Mouse (Mus musculus): ENCODE measurements around the gene Nr5a2. TPM values are rescaled to one million over a fixed set of nuclear protein-coding genes. Genes with fewer than 3 reads are reported as not detected.

The Nr5a2 gene
- total RNA-seq, 2 experiments from 2014 or later = not detected

DNA sequence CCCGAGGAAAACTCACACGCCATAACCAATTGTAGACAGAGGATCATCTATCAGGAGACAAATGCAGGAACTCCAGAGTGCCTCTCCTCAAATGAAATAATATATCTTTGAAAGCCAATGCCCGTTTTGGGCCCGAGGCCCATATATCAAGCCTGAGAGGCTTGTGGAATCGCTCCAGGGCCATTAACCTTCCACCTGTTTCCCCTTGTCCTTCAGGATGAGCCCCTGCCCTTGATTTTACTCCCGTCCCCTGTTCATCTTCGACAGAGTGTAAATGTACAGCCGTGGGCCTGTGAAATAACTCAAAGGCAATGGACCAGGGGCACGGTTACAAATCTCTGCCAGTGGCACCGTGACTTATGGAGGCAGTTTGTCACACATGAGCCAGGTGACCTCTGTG is 48.3 kb downstream of the Nr5a2 start:
- ATAC-seq (replicated peaks; ENCODE audit: low FRiP score, poor library complexity, severe bottlenecking) = no peak

DNA sequence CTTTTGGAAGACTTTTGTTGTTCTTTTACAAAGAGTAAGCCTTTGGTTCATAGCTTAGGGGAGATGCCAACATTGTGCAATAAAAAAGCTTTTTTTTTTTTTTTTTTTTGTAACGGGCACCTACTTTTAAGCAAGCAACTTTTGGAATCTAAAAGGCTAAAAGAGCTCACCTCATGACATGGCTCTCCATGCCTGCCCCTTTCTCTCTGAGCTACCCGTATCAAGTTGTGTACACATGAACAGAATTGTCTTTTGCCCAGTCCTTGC is 48.7 kb downstream of the Nr5a2 start:
- no peak for ATAC-seq (replicated peaks; ENCODE audit: low FRiP score, poor library complexity, severe bottlenecking)

DNA sequence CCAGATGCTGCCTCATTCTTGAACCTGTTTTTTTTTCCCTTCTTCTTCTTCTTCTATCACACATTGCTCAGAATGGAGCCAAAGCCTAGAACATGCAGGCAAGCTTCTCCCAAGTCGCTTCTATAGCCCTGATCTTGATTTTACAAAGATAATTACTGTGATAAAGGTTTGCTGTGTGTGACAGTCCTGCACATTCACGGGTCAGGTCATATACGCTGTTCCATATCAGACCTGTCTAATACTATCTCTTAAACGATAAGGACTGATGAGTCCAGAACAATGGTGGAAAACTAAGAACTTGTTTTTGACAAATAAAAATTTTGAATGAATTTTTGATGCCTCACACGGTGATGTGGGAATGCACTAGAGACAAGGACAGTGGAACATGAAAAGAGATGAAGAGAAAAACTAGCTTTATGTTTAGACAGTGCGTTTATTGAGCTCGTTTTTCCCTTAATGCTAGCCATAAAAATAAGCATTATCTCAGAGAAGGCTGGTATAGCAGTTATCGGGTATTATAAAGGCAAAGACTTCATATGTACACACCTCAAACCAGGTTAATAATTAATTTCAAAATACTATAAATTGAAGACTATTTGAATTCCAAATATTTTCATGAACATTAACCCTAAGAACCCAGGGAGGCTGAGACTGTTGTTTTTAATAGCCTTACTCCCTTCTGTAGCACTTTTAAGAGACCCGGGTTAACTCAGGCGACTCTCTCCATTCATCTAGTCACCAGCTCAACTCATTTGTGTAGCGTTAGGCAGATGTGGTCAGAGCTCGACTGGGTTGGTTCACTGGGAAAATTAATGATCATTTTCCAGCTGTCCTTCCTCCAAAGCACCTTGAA is 49.3 kb downstream of the Nr5a2 start:
- ATAC-seq (replicated peaks; ENCODE audit: low FRiP score, poor library complexity, severe bottlenecking) = no peak

DNA sequence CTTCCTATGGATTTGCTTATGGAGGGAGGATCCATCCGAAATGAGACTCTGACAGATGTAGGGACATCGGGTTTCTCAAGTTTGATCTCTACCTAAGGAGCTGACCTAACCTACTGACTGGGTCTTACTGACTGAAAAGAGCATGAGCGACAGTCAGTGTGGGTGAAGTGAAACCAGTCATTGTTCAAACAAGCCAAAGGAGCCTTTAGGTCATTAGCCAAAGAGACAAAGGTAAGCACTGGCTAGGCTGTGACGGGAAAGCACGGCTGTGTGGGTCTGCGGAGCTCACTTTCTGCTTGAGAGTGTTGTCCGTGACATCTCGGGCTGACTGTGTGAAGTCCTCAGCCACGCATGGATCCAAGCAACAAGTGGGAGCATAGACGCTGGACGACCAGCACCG is 50.1 kb downstream of the Nr5a2 start:
- no peak for ATAC-seq (replicated peaks; ENCODE audit: low FRiP score, poor library complexity, severe bottlenecking)

DNA sequence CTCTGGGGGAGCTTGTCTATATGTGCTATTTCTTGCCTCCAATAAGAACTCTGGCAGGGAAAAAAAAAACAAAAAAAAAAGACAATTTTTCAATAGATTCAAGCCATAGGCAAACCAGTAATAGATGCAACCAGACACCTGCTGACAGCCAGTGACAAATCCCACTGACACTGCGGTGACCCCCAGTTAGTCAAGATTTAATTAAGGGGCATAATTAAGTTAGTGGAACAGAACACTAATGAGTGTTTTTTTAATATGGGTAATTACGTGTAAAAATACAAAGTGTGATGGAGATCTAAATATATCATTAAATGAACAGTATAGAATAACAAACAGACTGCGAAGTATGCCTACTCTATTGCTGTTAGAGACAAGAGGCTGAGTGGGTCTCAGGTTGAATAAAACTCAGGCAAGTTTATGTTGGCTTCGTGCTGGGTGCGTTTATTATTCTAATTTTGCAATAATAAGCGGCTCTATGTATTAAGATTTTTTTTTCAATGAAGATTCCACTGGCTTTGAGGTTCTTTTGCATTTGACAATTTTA is 50.7 kb downstream of the Nr5a2 start:
- no peak for ATAC-seq (replicated peaks; ENCODE audit: low FRiP score, poor library complexity, severe bottlenecking)

DNA sequence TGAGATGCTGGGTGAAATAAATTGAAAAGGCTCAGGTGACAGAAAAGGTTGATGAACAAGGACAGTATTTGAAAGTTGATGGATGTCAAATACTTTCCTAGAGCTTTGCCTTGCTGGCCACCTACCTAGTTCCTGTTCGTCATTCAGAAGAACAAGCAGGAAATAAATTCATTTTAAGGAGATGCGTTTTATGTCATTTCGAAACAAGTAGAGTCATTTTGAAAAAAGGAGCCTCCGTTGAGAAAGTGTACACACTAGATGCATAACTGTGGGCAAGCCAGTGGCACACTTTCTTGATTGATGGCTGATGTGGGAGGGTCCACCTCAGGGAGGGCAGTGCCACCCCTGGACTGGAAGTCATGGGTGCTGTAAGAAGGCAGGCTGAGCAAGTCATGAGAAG is 62.1 kb downstream of the Nr5a2 start:
- ATAC-seq (replicated peaks; ENCODE audit: low FRiP score, poor library complexity, severe bottlenecking) = no peak

DNA sequence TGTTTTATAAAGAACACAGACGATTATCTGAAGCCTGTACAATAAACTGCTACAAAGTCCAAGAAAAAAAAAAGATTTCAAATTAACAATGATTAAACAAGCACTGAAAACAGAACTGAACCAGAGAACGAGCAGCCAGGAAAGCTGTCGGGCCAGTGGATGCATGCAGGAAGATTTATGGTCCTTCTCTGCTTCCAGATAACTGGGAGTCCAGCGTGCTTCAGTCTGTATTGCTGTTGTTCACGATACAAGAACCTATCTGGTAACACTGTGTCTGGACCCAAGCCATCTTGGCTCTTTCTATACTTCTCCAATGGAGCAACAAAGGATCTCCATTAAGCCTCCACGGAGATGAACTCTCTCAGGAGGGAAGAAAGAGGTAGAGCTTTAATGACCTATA is 63.9 kb downstream of the Nr5a2 start:
- no peak for ATAC-seq (replicated peaks; ENCODE audit: low FRiP score, poor library complexity, severe bottlenecking)

DNA sequence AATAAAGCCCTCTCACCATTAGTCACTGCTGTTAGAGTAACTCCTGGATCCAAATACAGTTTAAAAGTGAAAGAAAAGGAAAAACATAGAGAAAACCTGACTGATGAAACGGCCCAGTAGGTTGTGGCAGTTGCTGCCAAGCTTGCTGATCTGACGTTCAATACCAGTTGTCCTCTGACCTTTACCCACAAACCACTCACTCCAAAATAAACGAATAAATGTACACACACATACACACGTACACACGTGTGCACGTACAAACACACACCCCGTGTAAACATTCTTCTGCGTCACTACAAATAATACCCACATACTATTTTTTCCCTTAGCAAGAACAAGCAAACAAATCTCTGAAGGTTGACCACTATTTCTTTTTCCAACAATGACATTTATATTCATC is 64.4 kb downstream of the Nr5a2 start:
- no peak for ATAC-seq (replicated peaks; ENCODE audit: low FRiP score, poor library complexity, severe bottlenecking)

DNA sequence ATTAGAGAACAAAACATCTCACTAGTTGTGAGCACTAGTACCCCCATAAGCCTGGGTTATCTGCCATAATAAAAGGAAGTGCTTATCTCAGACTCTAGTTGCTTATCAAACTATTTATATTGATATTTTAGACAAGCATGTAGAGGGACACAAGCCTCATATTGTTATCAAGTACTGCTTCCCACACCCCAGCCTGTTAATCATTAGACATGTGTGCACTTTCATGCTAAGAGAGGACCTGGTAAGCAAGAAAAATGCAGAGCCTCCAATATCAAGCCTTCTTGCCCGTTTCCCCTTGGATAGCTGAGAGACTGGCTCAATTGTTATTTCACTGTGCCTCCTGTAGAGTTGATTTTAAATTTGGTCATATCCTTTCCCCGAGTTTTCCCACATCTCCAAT is 65.5 kb downstream of the Nr5a2 start:
- no peak for ATAC-seq (replicated peaks; ENCODE audit: low FRiP score, poor library complexity, severe bottlenecking)

DNA sequence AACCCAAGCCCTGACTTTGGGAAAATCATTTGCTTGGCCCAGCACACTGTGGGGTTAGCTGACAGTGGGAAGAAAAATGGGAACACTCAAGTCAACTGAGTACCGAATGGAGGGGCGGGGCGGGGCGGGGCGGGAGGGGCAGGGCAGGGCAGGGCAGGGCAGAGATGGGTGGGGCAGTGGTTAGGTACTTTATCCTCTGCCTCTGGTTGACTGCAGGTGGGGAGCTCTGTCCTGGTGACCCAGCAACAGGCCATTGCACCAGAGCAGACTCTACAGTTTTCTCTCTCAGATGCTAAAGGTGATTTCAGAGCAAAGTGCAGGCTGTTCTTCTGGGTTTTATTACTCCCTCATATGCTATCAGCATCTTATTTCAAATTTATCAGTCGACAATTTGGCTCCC is 67.1 kb downstream of the Nr5a2 start:
- no peak for ATAC-seq (replicated peaks; ENCODE audit: low FRiP score, poor library complexity, severe bottlenecking)

DNA sequence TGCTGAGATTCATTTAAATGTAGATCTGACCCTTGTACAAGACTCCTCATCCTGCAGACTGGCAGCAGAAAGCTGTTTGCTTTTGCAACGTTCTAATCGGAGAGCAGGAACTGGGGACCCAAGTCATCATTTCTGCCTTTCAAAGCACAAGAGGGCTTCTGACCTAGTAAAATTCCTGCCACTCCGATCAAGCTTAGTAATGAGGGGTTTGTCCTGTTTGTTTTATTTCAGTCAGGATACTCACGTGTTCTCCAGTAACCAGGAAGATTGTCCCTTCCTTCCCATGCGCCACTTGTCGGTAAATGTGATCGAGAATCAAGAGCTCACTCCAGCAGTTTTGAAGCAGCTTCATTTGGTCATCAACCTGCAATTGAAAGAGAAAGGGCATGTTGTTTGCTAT is 69.8 kb downstream of the Nr5a2 start:
- ATAC-seq (replicated peaks; ENCODE audit: low FRiP score, poor library complexity, severe bottlenecking) = no peak

DNA sequence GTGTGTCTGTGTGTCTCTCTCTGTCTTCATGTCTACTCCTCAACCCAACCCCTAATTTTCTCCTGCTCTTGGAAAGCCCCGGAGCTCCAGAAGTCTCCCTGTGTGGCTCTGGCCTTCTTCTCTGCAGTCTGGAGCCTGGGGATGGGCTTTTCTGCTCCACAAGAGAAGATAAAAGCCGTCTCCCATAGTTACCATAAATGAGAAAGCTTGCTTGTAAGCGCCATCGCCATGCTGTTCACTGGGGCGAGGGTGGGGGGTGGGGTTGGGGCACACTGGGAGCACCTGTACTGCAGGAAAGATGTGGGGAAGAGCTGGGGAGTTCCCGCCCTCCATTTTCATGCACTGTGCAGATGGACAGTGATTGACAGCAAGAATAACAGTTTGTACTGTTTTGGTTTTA is 71.5 kb downstream of the Nr5a2 start:
- no peak for ATAC-seq (replicated peaks; ENCODE audit: low FRiP score, poor library complexity, severe bottlenecking)

DNA sequence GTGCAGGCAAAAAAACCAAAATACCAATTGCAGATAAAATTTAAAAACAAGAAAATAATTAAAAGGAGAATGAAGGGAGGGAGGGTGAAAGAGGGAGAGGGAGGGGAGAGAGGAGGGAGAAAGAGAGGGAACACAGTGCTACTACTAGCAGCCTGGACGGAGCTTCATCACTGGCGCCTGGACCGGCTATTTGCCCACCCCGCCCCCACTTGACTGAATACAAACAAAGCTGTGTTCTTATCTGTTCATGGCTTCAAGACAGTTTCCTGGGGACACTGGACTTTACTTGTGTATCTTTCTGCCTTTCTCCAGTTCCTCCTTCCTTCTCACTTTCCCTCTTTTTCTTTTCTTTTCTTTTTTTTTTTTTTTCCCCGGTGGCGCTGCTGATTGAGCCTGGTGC is 73.6 kb downstream of the Nr5a2 start:
- no peak for ATAC-seq (replicated peaks; ENCODE audit: low FRiP score, poor library complexity, severe bottlenecking)

DNA sequence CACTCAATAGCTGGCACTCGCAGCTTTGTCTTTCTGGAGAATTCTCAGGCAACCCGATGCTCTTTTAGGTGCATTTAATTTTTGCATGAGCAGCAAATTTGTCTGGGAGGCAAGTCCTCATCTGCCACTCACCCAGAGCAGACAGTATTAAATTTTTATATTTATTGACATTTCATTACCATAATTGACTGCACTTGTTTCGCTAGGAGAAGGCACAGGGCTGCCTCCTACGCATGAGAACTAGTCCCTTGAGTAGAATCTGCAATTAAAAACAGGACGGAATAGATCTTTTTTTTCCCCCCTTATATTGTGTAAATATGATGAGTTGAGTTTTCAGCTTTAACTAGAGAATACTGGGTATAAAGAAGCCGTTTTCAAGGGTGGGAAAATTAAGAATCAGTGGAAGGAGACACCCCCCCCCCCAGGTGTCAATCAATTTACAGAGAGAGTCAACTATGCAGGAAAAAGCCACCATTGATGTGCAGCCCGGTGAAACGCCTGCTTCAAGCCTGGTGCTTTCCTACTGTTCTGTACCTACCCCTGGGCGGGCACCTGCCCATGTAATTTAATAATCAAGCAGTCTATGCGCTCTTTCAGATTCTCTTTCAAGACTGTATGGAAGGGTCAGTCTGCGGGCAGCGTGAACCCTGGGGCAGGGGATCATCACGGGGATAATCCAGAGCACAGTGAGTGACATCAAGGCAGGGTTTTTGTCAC is 76.6 kb downstream of the Nr5a2 start:
- no peak for ATAC-seq (replicated peaks; ENCODE audit: low FRiP score, poor library complexity, severe bottlenecking)

DNA sequence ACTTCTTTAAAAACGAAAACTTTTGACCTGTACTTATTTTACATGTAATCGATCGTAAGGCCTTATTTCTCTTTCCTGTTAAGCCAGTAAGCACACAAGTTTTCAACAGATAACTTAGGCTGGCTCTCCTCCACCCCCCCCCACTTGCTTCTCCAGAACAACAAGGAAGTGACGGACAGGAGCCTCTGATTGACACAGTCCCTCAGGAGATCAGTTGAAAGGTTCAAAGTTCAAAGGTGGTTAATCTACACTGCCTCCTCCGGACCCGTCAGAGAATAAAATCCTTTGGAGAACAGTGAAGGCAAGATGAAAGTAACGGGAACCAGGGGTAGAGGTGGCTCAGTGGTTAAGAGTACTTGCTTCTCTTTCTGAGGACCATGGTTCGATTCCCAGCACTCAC is 80.0 kb downstream of the Nr5a2 start:
- no peak for ATAC-seq (replicated peaks; ENCODE audit: low FRiP score, poor library complexity, severe bottlenecking)

DNA sequence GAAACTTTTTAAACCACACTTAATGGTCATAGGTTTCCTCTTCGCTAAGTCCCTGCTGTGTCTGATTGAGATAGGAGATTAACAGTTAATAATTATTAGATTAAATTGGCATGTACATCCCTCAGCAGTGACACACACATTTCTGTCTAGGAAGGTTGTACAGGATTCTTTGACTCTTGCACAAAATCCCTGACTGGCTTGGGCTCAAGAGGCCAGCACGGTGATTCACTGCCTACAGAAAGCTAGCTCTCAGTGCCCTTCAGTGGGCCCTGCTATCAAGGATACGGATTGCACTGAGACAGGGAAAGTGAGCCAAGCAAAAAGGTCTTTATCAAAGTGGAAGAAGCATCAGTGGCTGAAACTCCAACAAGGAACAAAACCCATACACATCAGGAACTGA is 85.2 kb downstream of the Nr5a2 start:
- ATAC-seq (replicated peaks; ENCODE audit: low FRiP score, poor library complexity, severe bottlenecking) = no peak

DNA sequence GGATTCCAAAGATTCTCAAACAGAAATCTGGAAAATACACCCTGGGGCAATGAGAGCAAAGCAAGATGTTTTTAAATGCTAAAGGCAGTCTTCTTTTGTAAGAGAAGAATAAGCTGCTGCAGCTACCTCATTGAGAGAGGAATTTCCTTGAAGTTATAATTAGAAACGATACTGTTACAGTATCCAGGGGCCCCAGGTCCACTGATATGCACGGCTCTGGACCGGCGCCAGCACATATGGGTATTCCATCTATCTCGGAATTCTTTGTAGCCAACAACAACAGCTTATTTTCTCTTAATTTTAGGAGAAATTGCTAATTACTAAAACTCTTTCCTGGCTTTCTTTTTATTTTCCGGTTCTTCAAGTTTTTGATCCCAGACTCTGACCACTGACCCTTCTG is 91.3 kb downstream of the Nr5a2 start:
- ATAC-seq (replicated peaks; ENCODE audit: low FRiP score, poor library complexity, severe bottlenecking) = no peak

DNA sequence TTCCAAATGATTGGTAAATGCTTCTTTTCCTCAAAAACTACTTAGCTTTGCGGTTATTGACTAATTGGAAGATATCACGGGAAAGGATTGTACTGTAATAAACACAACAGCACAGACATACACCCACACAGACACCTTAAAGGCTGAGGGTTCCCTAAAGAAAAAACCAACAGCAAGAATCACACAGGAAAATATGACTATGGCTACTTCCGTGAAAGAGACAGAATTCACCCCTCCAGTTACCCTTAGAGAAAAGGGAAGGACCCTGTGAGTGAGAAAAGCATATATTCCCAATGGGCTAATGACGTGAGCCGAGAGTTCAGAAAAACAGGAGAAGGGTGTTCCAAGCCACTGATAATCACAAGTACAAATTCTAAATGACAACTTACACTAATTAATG is 92.0 kb downstream of the Nr5a2 start:
- ATAC-seq (replicated peaks; ENCODE audit: low FRiP score, poor library complexity, severe bottlenecking) = no peak

DNA sequence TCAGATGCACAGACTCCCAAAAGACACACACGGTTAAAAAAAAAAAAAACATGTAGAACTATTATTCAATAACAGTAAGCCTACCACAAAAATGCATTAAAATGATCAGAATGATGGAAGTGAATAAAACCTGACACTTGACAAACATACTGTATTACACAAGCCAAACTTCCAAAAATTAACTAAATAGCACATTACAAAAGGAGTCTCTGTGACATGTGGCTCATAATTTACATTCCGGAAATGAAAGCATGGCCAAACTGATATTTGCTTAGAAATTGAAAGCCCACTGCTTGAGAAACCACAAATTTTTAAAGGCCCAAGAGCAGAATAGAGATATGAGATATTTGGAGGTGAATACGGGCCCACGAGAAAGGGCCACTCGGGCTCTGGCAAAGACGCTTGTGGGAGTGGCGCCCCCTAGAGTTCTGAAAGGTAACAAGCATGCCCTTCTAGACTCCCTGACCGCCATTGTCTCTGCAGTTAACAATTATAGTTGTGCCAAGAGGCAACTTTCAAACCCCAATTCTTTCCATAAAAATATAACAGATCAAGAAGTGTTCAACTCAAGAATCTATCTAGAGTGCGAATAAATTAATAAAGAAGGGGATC is 93.7 kb downstream of the Nr5a2 start:
- no peak for ATAC-seq (replicated peaks; ENCODE audit: low FRiP score, poor library complexity, severe bottlenecking)

DNA sequence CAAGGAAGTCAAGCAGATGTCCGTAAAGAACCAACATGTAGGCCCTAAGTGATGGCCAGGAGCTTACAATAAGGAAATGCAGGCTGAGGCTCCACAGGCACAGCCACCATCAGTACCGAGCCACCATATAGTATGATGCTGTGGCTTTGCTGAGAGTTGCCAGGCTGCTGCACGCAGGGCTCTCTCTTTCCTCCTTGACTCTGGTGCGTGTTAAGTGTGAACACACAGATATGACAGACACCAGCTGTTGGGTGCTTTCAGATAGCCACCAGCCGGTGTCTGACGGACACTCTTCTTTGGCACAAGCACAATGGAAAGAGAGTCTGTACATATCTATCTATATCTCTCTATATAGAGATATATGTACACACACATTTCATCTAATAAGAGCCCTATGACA is 97.0 kb downstream of the Nr5a2 start:
- ATAC-seq (replicated peaks; ENCODE audit: low FRiP score, poor library complexity, severe bottlenecking) = no peak

DNA sequence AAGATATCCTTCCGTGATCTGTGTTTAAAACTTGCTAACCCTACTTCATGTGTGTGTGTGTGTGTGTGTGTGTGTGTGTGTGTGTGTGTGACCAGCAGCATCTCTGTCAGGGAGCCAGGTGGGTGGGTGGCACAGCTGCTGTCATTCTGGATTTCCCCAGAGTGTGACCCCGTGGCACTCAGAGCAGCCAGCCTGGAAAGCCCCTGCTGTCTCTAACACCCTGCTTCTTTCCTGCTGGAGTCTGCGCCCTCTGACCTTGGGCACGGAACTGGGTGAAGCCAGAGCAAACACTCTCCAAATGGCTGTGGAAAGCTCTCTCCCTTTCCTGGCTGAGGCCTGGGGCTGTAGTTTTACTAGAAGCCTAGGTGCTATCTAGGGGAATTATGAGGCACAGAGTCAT is 100.8 kb downstream of the Nr5a2 start:
- no peak for ATAC-seq (replicated peaks; ENCODE audit: low FRiP score, poor library complexity, severe bottlenecking)

Data from erythroid progenitor cell, adult 5-6 weeks (primary cell).